Mouse (Mus musculus) brain, embryonic 14.5 days (tissue): Measurements from ENCODE around the gene Zkscan17.
A peak's percentile ranks its signal among the peaks of the same experiment; 100 is the strongest.

Experiments used
- CTCF ChIP-seq: fragments of 200-500 bp; IDR thresholded peaks from 2 replicates; pipeline ENCODE4 v1.5.1; 2012; ENCODE audit warnings: inconsistent platforms, mild to moderate bottlenecking, moderate library complexity, borderline replicate concordance; ENCODE audit not compliant: insufficient read depth, insufficient read length; ENCODE audit errors: extremely low read depth
- POLR2A ChIP-seq: fragments of 200-500 bp; IDR thresholded peaks from 2 replicates; pipeline ENCODE4 v1.6.1; 2012; ENCODE audit warnings: mild to moderate bottlenecking, inconsistent platforms, borderline replicate concordance; ENCODE audit not compliant: poor library complexity, insufficient read depth, insufficient read length, severe bottlenecking; ENCODE audit errors: extremely low read depth

GRCm38 (mm10) chr11:59483212-59483611 is 43.3 kb downstream of the Zkscan17 start:
- TF ChIP-seq POLR2A: no peak
- peak; percentile 60; the same call in 1 of the 2 replicates for TF ChIP-seq CTCF
